In the genomic region with DNA sequence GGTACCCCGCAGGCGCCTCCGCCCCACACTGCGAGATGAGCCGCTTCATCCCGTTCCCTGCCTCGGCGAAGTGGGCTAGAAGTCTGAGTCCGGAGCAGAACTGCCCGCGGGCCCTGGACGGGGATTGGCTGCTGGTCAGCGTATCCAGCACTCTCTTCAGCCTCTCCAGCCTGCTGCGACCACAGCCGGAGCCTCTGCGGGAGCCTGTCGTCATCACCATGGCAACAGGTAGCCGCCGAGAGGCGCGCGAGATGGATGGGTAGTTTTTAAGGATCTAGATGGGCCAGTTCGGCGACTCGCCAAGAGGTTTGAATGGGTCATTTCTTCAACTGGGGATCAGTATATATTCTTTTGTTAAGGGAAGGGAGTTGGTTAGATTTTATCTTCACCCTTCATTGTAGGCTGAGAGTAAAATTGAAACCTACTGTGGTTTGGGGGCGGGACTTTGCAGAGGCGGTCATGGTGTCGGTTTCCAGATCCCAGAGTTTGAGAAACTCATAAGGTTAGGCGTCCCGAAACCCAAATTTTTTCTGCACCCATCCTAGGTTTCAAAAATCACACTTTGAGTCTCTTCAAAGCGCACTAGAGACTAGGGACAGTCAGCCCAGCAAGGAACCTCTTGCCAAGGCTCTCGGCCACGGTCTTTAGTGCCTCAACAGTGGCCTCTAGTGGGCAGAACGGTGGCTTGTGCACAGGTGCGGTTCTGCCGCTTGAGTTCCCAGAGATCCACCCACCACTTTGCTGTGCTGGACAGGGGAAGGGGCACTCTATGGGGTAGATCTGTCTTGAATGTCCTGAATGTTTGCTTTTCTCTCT, we compare ENCODE assay signal across 1 mouse cellular context.
TF ChIP-seq lines count a peak whose summit lies in the region.

No protein-coding gene starts in this region.

TF ChIP-seq in MEL, 35 proteins besides CTCF, POLR2A, EP300 and RAD21 (continued from another document):
- peak; percentile 42; the same call in 1 of the 2 replicates for TF ChIP-seq ETS1 (IDR thresholded peaks at IDR 0.05; ENCODE audit: low read depth, low read length)
